Mouse (Mus musculus) kidney, postnatal 4 days (tissue): ENCODE measurements around the gene Spsb1.

ENCODE experiments used
- DNase-seq, 2 experiments: peaks; one replicate each; pipeline ENCODE4 v3.0.0; 2021; ENCODE audit warnings: mixed read lengths in 2 of 2

The Spsb1 gene

GRCm38 (mm10) chr4:149983921-149984645 lies 29.2 kb upstream of the Spsb1 start:
- no peak for DNase-seq

- DNase-seq = peak in 1 of 2 experiments; percentile 7
Observed at GRCm38 (mm10) chr4:149982154-149982553, 27.3 kb upstream of the Spsb1 start.

GRCm38 (mm10) chr4:149979819-149980308 lies 25.0 kb upstream of the Spsb1 start:
- peak; percentile 91 for DNase-seq

GRCm38 (mm10) chr4:149978820-149979219 lies 24.0 kb upstream of the Spsb1 start:
- DNase-seq = no peak

- peak; percentile 42 to 63 for DNase-seq
Observed at GRCm38 (mm10) chr4:149977801-149978544, 23.1 kb upstream of the Spsb1 start.

- no peak for DNase-seq
Observed at GRCm38 (mm10) chr4:149977181-149977580, 22.3 kb upstream of the Spsb1 start.

GRCm38 (mm10) chr4:149975730-149976254 lies 20.9 kb upstream of the Spsb1 start:
- DNase-seq = peak in 1 of 2 experiments; percentile 6

- DNase-seq = no peak
Observed at GRCm38 (mm10) chr4:149975291-149975690, 20.4 kb upstream of the Spsb1 start.

GRCm38 (mm10) chr4:149971393-149971792 lies 16.6 kb upstream of the Spsb1 start:
- DNase-seq = no peak

GRCm38 (mm10) chr4:149968526-149968925 lies 13.7 kb upstream of the Spsb1 start:
- peak; percentile 67 to 75 for DNase-seq

- DNase-seq = no peak
Observed at GRCm38 (mm10) chr4:149966963-149967362, 12.1 kb upstream of the Spsb1 start.

GRCm38 (mm10) chr4:149966252-149966651 lies 11.4 kb upstream of the Spsb1 start:
- DNase-seq = peak; percentile 75 to 81

- no peak for DNase-seq
Observed at GRCm38 (mm10) chr4:149965672-149966071, 10.8 kb upstream of the Spsb1 start.

GRCm38 (mm10) chr4:149965242-149965641 lies 10.4 kb upstream of the Spsb1 start:
- DNase-seq = no peak

- no peak for DNase-seq
Observed at GRCm38 (mm10) chr4:149964770-149965169, 9.9 kb upstream of the Spsb1 start.

GRCm38 (mm10) chr4:149964285-149964684 lies 9.4 kb upstream of the Spsb1 start:
- DNase-seq = no peak

- DNase-seq = no peak
Observed at GRCm38 (mm10) chr4:149960391-149960790, 5.5 kb upstream of the Spsb1 start.

GRCm38 (mm10) chr4:149959816-149960215 lies 5.0 kb upstream of the Spsb1 start:
- no peak for DNase-seq

- DNase-seq = peak; percentile 89
Observed at GRCm38 (mm10) chr4:149958566-149958965, 3.7 kb upstream of the Spsb1 start.

- peak in 1 of 2 experiments; percentile 21 for DNase-seq
Observed at GRCm38 (mm10) chr4:149956048-149956447, 1.2 kb upstream of the Spsb1 start.

- DNase-seq = peak in 1 of 2 experiments; percentile 4
Observed at GRCm38 (mm10) chr4:149955631-149956030, 788 bp upstream of the Spsb1 start.

- peak; percentile 64 to 76 for DNase-seq
Observed at GRCm38 (mm10) chr4:149953621-149954481, 992 bp downstream of the Spsb1 start.

- DNase-seq = no peak
Observed at GRCm38 (mm10) chr4:149952201-149952600, 2.6 kb downstream of the Spsb1 start.
